Mouse (Mus musculus) urinary bladder, postnatal 4 days (tissue): Measurements from ENCODE around the gene Padi4.
A peak's percentile ranks its signal among the peaks of the same experiment; 100 is the strongest.

Experiments
- DNase-seq, 2 experiments: peaks; one replicate each; pipeline ENCODE4 v3.0.0; 2021 to 2022; ENCODE audit warnings: low spot score in 2 of 2

Gene Padi4

DNA sequence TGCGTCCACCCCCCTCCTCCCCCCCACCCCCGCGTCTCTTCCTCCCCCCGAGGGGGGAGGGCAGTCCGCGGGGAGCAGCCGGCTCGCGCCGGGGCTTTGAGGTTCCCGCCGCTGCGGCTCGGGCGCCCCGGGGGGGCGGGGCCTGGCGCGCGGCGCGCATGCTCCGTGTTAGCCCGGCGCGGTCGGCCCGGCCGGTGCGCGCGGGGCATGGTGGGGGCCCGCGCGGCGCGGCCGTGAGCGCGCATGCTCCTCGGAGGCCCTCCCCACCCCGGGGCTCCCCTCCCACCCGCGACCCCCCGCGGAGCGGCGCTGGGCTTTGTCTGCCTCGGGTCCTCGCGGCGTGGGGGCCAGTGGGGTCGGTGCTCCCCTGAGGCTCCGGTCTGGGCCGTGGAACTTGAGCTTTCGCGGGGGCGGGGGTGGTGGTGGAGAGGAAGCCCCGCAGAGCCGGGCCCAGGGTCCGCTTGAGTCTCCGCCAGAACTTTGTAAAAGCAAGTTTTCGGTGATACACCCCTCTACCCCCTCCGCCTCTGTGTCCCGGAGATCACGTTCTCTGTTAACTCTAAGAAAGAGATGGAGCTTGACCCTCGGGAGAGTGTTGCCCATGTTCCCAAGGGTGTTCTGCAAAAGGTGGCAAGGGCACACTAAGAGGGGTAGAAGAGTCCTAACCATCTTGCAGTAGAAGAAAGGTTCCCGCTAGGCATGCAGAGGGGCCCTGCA, 71.3 kb downstream of the Padi4 start:
- peak; percentile 81 to 83 for DNase-seq

DNA sequence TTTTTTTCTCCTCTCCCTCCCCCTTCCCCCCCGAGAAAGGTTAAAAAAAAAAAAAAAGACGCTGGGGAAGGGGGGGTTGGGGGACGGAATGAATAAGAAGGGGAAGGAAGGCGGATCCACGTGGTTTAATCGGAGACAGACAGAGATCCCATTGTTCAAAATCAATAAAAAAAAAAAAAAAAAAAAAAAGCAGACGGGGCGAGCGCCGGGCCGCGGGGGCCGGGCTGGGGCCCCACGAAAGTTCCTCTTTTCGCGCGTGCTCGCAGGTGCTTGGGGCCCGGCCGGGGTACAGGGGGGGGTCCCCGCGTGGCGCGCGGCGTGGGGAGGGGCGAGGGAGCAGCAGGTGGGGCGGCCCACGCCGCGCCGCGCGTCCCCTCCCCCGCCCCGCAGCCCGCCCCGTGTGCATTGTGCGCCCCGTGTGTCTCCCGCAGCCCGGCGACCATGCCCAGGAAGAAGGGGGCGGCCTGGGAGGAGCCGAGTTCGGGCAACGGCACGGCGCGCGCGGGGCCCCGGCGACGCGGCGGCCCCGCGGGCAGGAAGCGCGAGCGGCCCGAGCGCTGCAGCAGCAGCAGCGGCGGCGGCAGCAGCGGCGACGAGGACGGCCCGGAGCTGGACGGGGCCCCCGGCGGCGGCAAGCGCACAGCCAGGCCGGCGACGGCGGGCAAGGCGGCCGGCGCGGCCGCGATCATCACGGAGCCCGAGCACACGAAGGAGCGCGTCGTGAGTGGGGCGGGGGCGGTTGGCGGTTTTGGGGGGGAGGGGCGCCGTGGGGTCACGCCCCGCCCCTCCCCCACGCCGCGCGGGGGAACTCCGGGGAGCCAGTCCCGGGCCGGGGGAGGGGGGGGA, 72.1 kb downstream of the Padi4 start:
- DNase-seq, result no peak

DNA sequence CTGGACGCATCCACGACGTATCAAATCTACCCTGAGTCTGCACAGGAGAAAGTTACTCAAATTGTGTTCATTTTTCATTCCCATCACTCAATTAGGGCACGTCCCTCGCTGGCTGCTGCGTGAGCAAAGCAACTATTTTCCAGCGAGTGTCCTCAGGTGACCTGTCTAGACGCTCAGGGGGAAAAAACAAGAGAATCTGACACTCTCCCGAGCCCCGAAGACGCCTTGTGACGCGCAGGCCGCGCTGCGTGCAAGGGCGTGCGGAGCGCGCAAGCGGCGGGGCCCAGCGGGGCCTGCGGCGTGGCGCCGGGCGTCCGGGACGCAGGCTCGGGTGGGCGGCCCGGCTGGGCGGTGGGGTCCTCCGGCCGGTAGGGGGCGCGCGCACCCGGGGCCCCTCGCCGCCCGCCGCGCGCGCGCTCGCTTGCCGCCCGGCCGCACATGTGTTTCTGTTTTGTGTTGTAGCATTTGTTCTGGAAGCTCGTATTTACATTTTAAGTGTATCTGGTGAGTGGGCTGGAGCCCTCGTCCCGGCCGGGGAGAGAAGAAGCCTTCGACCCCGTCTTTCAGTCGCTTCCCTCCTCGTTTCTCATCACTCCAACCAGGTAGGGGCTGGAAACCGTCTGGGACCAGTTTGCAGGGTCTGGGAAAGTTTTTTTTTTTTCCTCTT, 72.9 kb downstream of the Padi4 start:
- peak; percentile 83 for DNase-seq

DNA sequence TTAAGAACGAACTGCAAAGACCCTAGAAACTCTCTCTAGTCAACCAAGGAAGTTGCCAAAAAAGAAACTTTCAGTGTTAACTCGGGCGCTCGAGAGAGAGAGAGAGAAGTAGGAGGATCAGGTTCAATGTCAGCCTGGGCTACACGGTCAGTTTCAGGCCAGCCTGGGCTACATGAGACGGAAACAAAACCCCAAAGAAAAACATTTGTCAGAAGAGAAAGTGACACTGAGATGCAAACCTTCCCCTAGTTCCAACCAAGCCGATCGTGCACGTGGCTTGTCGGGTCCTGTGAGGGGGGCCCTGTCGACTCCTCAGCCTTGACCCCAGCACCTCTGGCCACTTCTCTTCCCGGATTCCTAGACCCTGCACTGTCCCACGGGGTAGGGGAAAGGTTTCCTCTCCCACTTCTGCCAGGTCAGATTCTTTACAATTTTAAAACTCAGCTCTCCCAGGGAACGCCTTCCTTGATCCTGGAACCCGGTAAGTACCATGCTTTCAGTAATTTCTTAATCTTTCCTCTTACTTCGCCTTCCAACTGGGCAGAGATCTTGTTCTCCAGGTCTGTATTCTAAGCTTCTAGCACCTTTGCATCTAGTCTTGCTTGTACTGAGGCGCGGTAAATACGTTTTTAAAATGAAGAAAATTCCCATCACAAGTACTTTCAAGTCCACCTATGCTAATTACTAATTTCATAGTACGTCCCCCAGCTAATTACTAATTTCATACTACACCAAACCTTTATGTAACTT, 73.6 kb downstream of the Padi4 start, which contains the start of gene Rcc2:
TSS of gene Rcc2 (plus strand) at position 273 of the 750 bp plus-strand sequence.
- DNase-seq, result no peak

DNA sequence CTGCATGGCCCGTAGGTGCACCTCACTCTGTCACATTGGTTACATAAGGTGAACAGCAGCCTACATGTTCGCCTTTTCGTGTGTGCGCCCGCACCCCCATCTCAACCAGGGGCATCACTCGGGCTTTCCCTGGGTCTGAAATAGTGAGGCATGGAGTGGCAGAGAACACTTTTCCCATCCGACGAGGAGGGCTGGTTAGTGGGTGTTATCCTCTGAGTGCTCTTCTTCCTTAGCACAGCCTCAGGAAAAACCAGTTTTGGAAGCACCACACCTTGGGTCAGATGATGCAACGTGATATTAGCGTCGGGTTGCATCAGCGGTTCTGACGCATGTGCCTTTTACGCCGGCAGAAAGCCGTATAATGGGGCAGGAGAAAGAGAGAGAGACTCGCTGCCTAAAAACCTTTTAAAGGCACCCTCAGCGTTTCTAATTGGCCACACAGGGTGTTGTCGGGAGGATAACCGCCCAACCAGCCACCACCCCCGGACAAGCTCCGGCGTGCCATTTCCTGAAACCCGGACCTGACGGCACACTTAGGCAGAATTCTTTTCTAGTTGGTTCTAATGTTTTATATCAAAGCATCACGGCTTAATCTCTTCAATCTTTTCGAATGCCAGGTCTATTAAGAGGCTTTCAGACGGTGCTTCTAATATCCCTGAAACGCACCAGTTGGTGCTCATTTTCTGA, 74.5 kb downstream of the Padi4 start:
- DNase-seq, result peak; percentile 67 to 69
